Mouse (Mus musculus) MEL (cell line): ENCODE data around the gene Syne2. TPM values are rescaled to one million over a fixed set of nuclear protein-coding genes. Genes with fewer than 3 reads are reported as not detected.
"Not testable (repeated sequence)": the region's sequence is repeated elsewhere in the genome, so short reads cannot be mapped to it uniquely, and the experiment has no call there.

Source experiments
- DNase-seq: peaks from one replicate; pipeline ENCODE4 v3.0.0; 2011; ENCODE audit warnings: low read depth, low spot score
- H3K27ac ChIP-seq: 2 replicates; pipeline ENCODE4 v1.5.1; 2012; ENCODE audit warnings: low read depth, mild to moderate bottlenecking, control low read depth, low read length, moderate library complexity; ENCODE audit not compliant: control insufficient read depth
- H3K27me3 ChIP-seq, 2 experiments: fragments of 150-350 bp in 1 of 2; sonication (generic) in 1 of 2; 2 replicates each; pipeline ENCODE4 v1.6.1; 2012; ENCODE audit warnings: low read length in 2 of 2, mild to moderate bottlenecking in 2 of 2, improper control_type of control experiment in 1 of 2, moderate library complexity in 1 of 2; ENCODE audit not compliant: insufficient read depth in 2 of 2, control insufficient read depth in 1 of 2
- H3K36me3 ChIP-seq, 2 experiments: 2 replicates each; pipeline ENCODE4 v1.6.1; 2012 to 2014; ENCODE audit warnings: low read length in 2 of 2, improper control_type of control experiment in 1 of 2, inconsistent platforms in 1 of 2, mild to moderate bottlenecking in 1 of 2; ENCODE audit not compliant: insufficient read depth in 2 of 2, control insufficient read depth in 1 of 2
- H3K4me1 ChIP-seq, 2 experiments: fragments of 150-350 bp in 1 of 2; sonication (generic) in 1 of 2; 2 replicates each; pipeline ENCODE4 v1.6.1; 2012; ENCODE audit warnings: low read length in 2 of 2, improper control_type of control experiment in 1 of 2, mild to moderate bottlenecking in 1 of 2; ENCODE audit not compliant: insufficient read depth in 2 of 2, control insufficient read depth in 1 of 2
- H3K4me3 ChIP-seq, 2 experiments: fragments of 150-350 bp in 1 of 2; sonication (generic) in 1 of 2; 2 replicates each; pipeline ENCODE4 v1.5.1; 2012; ENCODE audit warnings: low read depth in 2 of 2, low read length in 2 of 2, mild to moderate bottlenecking in 2 of 2, moderate library complexity in 2 of 2, control low read depth in 1 of 2, improper control_type of control experiment in 1 of 2; ENCODE audit not compliant: control insufficient read depth in 1 of 2, insufficient read depth in 1 of 2
- H3K79me2 ChIP-seq: 2 replicates; pipeline ENCODE4 v1.6.1; 2012; ENCODE audit warnings: mild to moderate bottlenecking, low read length, moderate library complexity; ENCODE audit not compliant: control insufficient read depth, poor library complexity, insufficient read depth
- H3K9ac ChIP-seq: 2 replicates; pipeline ENCODE4 v1.6.1; 2012; ENCODE audit warnings: low read depth, mild to moderate bottlenecking, control low read depth, low read length, moderate library complexity; ENCODE audit not compliant: control insufficient read depth, poor library complexity, severe bottlenecking
- H3K9me3 ChIP-seq: fragments of 150-350 bp; sonication (generic); replicated peaks from 2 replicates; pipeline ENCODE4 v1.6.1; 2012; ENCODE audit warnings: mild to moderate bottlenecking, low read length, improper control_type of control experiment, moderate library complexity; ENCODE audit not compliant: insufficient read depth
- CHD2 ChIP-seq: IDR thresholded peaks from 2 replicates; pipeline ENCODE4 v1.6.1; 2011; ENCODE audit warnings: low read length, improper control_type of control experiment
- CTCF ChIP-seq, 3 experiments: IDR thresholded peaks in 2 of 3; conservative IDR thresholded peaks in 1 of 3; 2 replicates each; pipeline ENCODE4 v1.5.1; 2011 to 2012; ENCODE audit warnings: low read length in 3 of 3, low read depth in 2 of 3, mild to moderate bottlenecking in 2 of 3, improper control_type of control experiment in 1 of 3, inconsistent platforms in 1 of 3, mixed read lengths in 1 of 3, moderate library complexity in 1 of 3; ENCODE audit not compliant: control insufficient read depth in 1 of 3, insufficient read depth in 1 of 3, poor library complexity in 1 of 3, severe bottlenecking in 1 of 3
- EP300 ChIP-seq, 2 experiments: IDR thresholded peaks; 2 replicates each; pipeline ENCODE4 v1.6.1; 2011; ENCODE audit warnings: improper control_type of control experiment in 2 of 2, low read length in 2 of 2, low read depth in 1 of 2, mild to moderate bottlenecking in 1 of 2
- GABPA ChIP-seq: IDR thresholded peaks from 2 replicates; pipeline ENCODE4 v1.6.1; 2012; ENCODE audit warnings: low read depth, mild to moderate bottlenecking, inconsistent platforms, low read length, improper control_type of control experiment, moderate library complexity
- MXI1 ChIP-seq: IDR thresholded peaks from 2 replicates; pipeline ENCODE4 v1.6.1; 2011; ENCODE audit warnings: mild to moderate bottlenecking, low read depth, low read length, improper control_type of control experiment
- MYC ChIP-seq: IDR thresholded peaks from 2 replicates; pipeline ENCODE4 v1.6.1; 2011; ENCODE audit warnings: low read depth, mild to moderate bottlenecking, low read length, improper control_type of control experiment, moderate library complexity
- RAD21 ChIP-seq: IDR thresholded peaks from 2 replicates; pipeline ENCODE4 v1.6.1; 2011; ENCODE audit warnings: mild to moderate bottlenecking, low read depth, low read length, improper control_type of control experiment
- SMC3 ChIP-seq: IDR thresholded peaks from 2 replicates; pipeline ENCODE4 v1.6.1; 2011; ENCODE audit warnings: low read depth, low read length, improper control_type of control experiment
- TCF12 ChIP-seq: IDR thresholded peaks from 2 replicates; pipeline ENCODE4 v1.6.1; 2014; ENCODE audit warnings: low read depth, mild to moderate bottlenecking, inconsistent platforms, low read length, improper control_type of control experiment, moderate library complexity
- ZC3H11A ChIP-seq: IDR thresholded peaks from 2 replicates; pipeline ENCODE4 v1.6.1; 2012; ENCODE audit warnings: low read depth, mild to moderate bottlenecking, inconsistent platforms, low read length, improper control_type of control experiment
- ZKSCAN1 ChIP-seq: IDR thresholded peaks from 2 replicates; pipeline ENCODE4 v1.6.1; 2012; ENCODE audit warnings: low read depth, mild to moderate bottlenecking, inconsistent platforms, low read length, improper control_type of control experiment, moderate library complexity
- polyA plus RNA-seq, 2 experiments: library from polyadenylated mRNA; stranded (reverse) in 1 of 2; unstranded in 1 of 2; fragments of >175 nt in 1 of 2; fragments of >200 nt in 1 of 2; gene quantifications; 2 replicates each; pipeline versions ENCODE4 v1.2.1 to v1.2.4; 2012; ENCODE audit warnings: low replicate concordance in 2 of 2, low read depth in 1 of 2; ENCODE audit not compliant: insufficient read length in 2 of 2, insufficient read depth in 1 of 2, missing spikeins in 1 of 2
- total RNA-seq: library from RNA; depleted of rRNA; stranded (reverse); fragments of 300-350 nt; gene quantifications from 2 replicates; pipeline ENCODE4 v1.2.3, GENCODE M21; 2012

Syne2 gene
- total and polyA plus RNA-seq, 3 experiments = 0.06 to 0.15 TPM; not detected in 1

DNA sequence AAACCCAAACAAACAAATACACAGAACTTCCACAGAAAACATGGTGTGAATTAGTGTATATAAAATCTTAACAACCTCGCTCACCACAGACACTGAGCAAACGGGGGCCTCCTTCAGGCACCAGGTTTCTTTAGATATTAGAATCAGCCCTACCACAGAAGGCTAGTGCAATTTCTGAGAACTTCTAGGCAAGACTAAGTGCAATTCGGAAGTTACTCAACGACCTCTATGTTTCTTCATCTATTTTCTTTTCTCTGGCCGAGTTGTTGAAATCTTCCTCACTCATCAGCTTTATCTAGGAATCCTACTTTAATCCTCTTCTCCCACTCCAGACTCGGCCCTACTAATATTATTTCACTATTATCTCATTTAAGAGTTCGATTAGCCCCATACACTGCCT, 35.9 kb upstream of the Syne2 start:
- H3K79me2 ChIP-seq = no peaks in the 10 kb centered on the region
- H3K27ac ChIP-seq = peak overlapping the region; percentile 69
- H3K4me3 ChIP-seq = peak overlapping the region; percentile 10 to 32; a peak in 3 of 4 replicates
- no peaks in the 10 kb centered on the region for H3K9me3 ChIP-seq
- 0 out of 2 replicates have a peak, but pooled peaks have one; percentile 20 for TF ChIP-seq TCF12
- TF ChIP-seq CHD2 = no peak
- TF ChIP-seq, all 39 proteins: peak for 1
- Histone ChIP-seq H3K27me3 (no peaks in the 10 kb centered on the region), H3K36me3 (peaks cover 0 to 12% of the 10 kb centered on the region in 2 experiments; a peak in 2 of 4 replicates), H3K4me1 (peaks cover 2 to 9% of the 10 kb centered on the region in 2 experiments; a peak in 3 of 4 replicates), H3K9ac (peak overlapping the region; percentile 44)
- peak; percentile 67 for DNase-seq

DNA sequence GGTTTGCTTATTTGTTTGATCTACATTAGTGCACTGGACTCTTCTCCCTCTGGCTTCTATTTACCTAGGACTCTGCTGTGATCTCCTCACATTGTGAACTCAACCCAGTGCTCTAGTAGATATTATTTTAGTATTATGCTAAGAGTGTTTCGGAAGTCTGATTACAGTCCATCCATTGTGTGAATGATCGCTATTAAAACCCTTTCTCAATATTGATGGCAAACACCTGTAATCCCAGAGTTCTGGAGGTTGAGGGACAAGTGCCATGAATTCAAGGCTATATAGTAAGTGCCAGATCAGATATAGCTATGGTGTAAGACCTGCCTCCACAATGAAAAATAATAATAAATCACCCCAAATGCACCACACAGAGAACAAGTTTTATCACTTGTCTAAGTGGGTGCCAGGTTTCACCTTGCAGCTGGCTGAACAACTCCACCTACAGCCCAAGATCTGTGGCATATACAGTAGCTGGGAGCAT, 33.6 kb upstream of the Syne2 start:
- Histone ChIP-seq H3K36me3 (peaks cover 0 to 12% of the 10 kb centered on the region in 2 experiments; a peak in 2 of 4 replicates), H3K4me1 (peaks cover 2 to 9% of the 10 kb centered on the region in 2 experiments; a peak in 3 of 4 replicates), H3K27me3 (peaks cover 0 to 3% of the 10 kb centered on the region in 2 experiments; a peak in 1 of 4 replicates), H3K9me3 (no peaks in the 10 kb centered on the region), H3K4me3 (no peak overlapping the region), H3K9ac (no peak overlapping the region), H3K79me2 (no peaks in the 10 kb centered on the region), H3K27ac (no peak overlapping the region)
- no peak for DNase-seq
- TF ChIP-seq ZKSCAN1 (no peak), EP300 (IDR thresholded peaks at IDR 0.05; ENCODE audit: low read depth in 1 of 2, low read length in 2 of 2) (no peak), MXI1 (no peak), MYC (no peak), GABPA (no peak), TCF12 (no peak)

GRCm38 (mm10) chr12:75786681-75787080, 31.3 kb upstream of the Syne2 start:
- not testable (repeated sequence) for H3K36me3 ChIP-seq, H3K4me3 ChIP-seq, H3K79me2 ChIP-seq, H3K4me1 ChIP-seq, H3K9ac ChIP-seq, H3K27ac ChIP-seq, H3K27me3 ChIP-seq, H3K9me3 ChIP-seq
- peak; percentile 73 for DNase-seq
- TF ChIP-seq SMC3 = peak; percentile 56
- TF ChIP-seq CTCF (IDR thresholded peaks at IDR 0.05 in 2 of 3, conservative IDR thresholded peaks at IDR 0.05 in 1 of 3; ENCODE audit: control insufficient read depth in 1 of 3, insufficient read depth in 1 of 3, low read depth in 2 of 3, low read length in 3 of 3, poor library complexity in 1 of 3, severe bottlenecking in 1 of 3) = peak; percentile 21 to 67 (median 22); a peak in 5 of 6 replicates
- peak; percentile 53 for TF ChIP-seq ZC3H11A
- peak; percentile 77 for TF ChIP-seq RAD21
